Mouse (Mus musculus) cerebellum, adult 2 months (tissue): Measurements from ENCODE around the gene Snrnp25.

Experiments used
- CTCF ChIP-seq: fragments of 200-500 bp; IDR thresholded peaks from 2 replicates; pipeline ENCODE4 v1.5.1; 2011; ENCODE audit warnings: low read depth, mild to moderate bottlenecking, control low read depth, low read length, moderate library complexity, borderline replicate concordance; ENCODE audit not compliant: insufficient read depth
- POLR2A ChIP-seq: fragments of 200-500 bp; IDR thresholded peaks from 2 replicates; pipeline ENCODE4 v1.6.1; 2011; ENCODE audit warnings: low read length, control low read depth, borderline replicate concordance; ENCODE audit not compliant: insufficient read depth

- TF ChIP-seq POLR2A (no peak), CTCF (no peak)
Observed at GRCm38 (mm10) chr11:32241391-32241790, 36.2 kb downstream of the Snrnp25 start.
